In the genomic region with DNA sequence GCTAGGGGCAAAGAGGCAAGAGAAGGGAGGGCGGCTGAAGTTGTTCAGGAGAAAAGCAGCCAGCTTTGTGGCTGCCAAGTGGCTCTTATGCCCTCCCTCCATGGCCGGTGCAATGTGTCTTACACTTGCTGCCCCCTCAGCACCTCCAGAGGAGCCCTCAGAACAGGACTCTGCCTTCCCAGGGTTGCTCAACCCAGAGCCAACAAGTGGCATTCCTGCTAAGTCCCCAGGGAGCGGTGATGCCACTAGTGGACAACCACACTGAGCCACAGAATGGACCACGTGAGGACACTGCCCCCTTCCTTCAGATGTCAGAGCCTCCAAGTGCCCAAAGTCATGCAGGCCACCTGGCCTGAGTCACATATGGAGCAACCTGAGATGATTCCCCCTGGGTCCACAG, we compare ENCODE assay signal across 23 mouse cellular contexts.
DNase-seq lines count a peak whose midpoint lies in the region; ATAC-seq and TF ChIP-seq lines count a peak whose summit lies in the region.
"Had no signal": no experiment of that assay in that cellular context is flagged by ENCODE, and none has a peak within 500 bp of the region (broad histone marks: within the 10 kb centered on the region; RNA-seq: fewer than 3 reads in every experiment).

No protein-coding gene starts in this region.

- TF ChIP-seq CTCF in lung, adult 2 months (IDR thresholded peaks at IDR 0.05; ENCODE audit: insufficient read depth, low read length), result no peak

- WGBS in neural tube, embryonic 11.5 days, result 87% methylated on average over 4 of the region's 4 CpGs
- WGBS in lung, adult 2 months, result 55% methylated on average over 4 of the region's 4 CpGs

- no peaks in the 10 kb centered on the region for H3K4me1 ChIP-seq in neural tube, embryonic 11.5 days (ENCODE audit: control insufficient read depth, insufficient read depth, low read length)
- H3K4me1 ChIP-seq in lung, adult 2 months (ENCODE audit: control insufficient read depth, insufficient read depth, low read length), result no peaks in the 10 kb centered on the region
- H3K4me1 ChIP-seq: embryonic facial prominence, embryonic 12.5 days; forebrain, embryonic 12.5 days had no signal

- no peak for DNase-seq in neural tube, embryonic 11.5 days (ENCODE audit: low spot score)
- no peak for DNase-seq in neural tube, embryonic 10.5 days (ENCODE audit: extremely low spot score, low spot score)
- peak; percentile 40 for DNase-seq in lung, adult 2 months
- DNase-seq in lung, postnatal 36 days, result peak; percentile 56
- no peak for DNase-seq in cerebellum, adult 9-11 months
- no peak for DNase-seq in T-cell, adult 2 months (ENCODE audit: low spot score)
- DNase-seq: adrenal gland, adult 2 months; cerebellum, adult 11 months; cerebellum, postnatal 10 days; kidney, adult 9 months; kidney, postnatal 14 days; left cerebral cortex, postnatal 4 days; liver, postnatal 0 days; midbrain, embryonic 14.5 days; thymus, postnatal 25 days had no signal

- no peak for TF ChIP-seq POLR2A in lung, adult 2 months (IDR thresholded peaks at IDR 0.05; ENCODE audit: borderline replicate concordance, extremely low read depth, low read depth, low read length)

- H3K9me3 ChIP-seq in neural tube, embryonic 11.5 days (ENCODE audit: control insufficient read depth, low read length), result no peaks in the 10 kb centered on the region
- H3K9me3 ChIP-seq: embryonic facial prominence, embryonic 12.5 days; forebrain, embryonic 12.5 days had no signal

- no peaks in the 10 kb centered on the region for H3K27me3 ChIP-seq in neural tube, embryonic 11.5 days (ENCODE audit: control insufficient read depth, insufficient read depth, low read length)
- H3K27me3 ChIP-seq: embryonic facial prominence, embryonic 12.5 days; forebrain, embryonic 12.5 days had no signal

- ATAC-seq in neural tube, embryonic 11.5 days (ENCODE audit: insufficient read depth, low FRiP score, low TSS enrichment), result 0 out of 2 replicates have a peak, but pooled peaks have one; percentile 20
- no peak for ATAC-seq in activated CD4-positive, CD25-positive, alpha-beta regulatory T cell, adult 4 months
- ATAC-seq: inflammation-experienced regulatory T-cells, adult 6 months; liver, postnatal 0 days had no signal

- no peak overlapping the region for H3K9ac ChIP-seq in neural tube, embryonic 11.5 days (ENCODE audit: low read length)
- H3K9ac ChIP-seq: embryonic facial prominence, embryonic 12.5 days; forebrain, embryonic 12.5 days; hindbrain, embryonic 14.5 days; liver, postnatal 0 days had no signal

- no peak overlapping the region for H3K4me3 ChIP-seq in neural tube, embryonic 11.5 days (ENCODE audit: low read depth, low read length)
- H3K4me3 ChIP-seq in lung, adult 2 months (replicated peaks; ENCODE audit: extremely low read depth, low read depth, low read length), result no peak overlapping the region
- H3K4me3 ChIP-seq: embryonic facial prominence, embryonic 12.5 days; erythroblast, embryonic 14.5 days; forebrain, embryonic 12.5 days; myocyte had no signal

- H3K27ac ChIP-seq in neural tube, embryonic 11.5 days (ENCODE audit: low read depth, low read length), result no peak overlapping the region
- H3K27ac ChIP-seq: embryonic facial prominence, embryonic 12.5 days; forebrain, embryonic 12.5 days; hindbrain, embryonic 14.5 days had no signal

- no peaks in the 10 kb centered on the region for H3K36me3 ChIP-seq in neural tube, embryonic 11.5 days (ENCODE audit: control insufficient read depth, insufficient read depth, low read length)
- H3K36me3 ChIP-seq: forebrain, embryonic 12.5 days had no signal

- no peak overlapping the region for H3K4me2 ChIP-seq in neural tube, embryonic 11.5 days (ENCODE audit: low read depth)
- H3K4me2 ChIP-seq: embryonic facial prominence, embryonic 12.5 days; forebrain, embryonic 12.5 days; hindbrain, embryonic 14.5 days; liver, embryonic 11.5 days had no signal

Comparison
In these comparisons a context has a peak if more than half of its experiments do, and no peak if none do; other contexts are left out.
1. DNase-seq: peak in lung, adult 2 months (single experiment) and lung, postnatal 36 days (single experiment); none in neural tube, embryonic 11.5 days (single experiment), neural tube, embryonic 10.5 days (single experiment), cerebellum, adult 9-11 months (single experiment) and T-cell, adult 2 months (single experiment).